Mouse (Mus musculus): Measurements from ENCODE around the gene Mthfsd.

DNA sequence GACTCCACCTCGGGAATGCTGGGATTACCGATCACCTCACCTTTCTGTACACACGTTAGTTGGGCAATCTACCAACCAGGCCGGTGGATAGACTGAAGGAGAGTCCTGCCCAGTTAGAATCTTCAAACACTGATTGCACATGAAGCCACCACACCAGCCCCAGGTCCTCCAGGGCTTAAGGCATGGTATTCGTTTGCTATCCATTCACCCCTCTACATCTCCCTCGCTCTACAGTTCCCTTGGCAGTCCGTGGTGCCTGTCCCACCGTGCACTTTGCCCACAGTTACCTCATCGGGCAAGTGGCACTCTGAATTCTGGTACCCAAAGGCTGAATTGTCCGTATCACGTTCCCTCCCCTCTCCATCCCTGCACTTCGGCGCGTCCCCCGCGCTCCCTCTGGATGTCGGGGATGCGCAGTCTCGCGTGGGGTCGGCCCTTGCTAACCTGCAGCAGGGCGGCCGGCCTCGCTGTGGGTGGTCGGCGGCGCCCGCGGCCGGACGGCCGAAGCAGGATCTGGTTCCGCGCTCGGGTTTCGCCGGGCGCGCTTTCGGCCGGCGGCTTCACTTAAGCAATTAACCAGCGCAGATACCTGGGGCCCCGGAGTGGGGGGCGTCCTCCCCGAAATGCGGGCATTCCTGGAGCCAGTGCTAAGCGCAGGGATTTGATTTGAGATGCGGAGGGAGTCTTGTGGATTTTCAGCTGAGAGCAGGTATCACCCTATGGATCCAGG, 27.7 kb downstream of the Mthfsd start:
- TF ChIP-seq POLR2A (IDR thresholded peaks at IDR 0.05; ENCODE audit: insufficient read depth, low read length) (no peak), CTCF (IDR thresholded peaks at IDR 0.05; ENCODE audit: low read depth, low read length) (no peak), EP300 (IDR thresholded peaks at IDR 0.05; ENCODE audit: insufficient read depth, low read depth, low read length) (no peak)
